Mouse (Mus musculus) bone marrow, adult 2 months (tissue): ENCODE results near the gene B3gnt8. TPM values are rescaled to one million over a fixed set of nuclear protein-coding genes. Genes with fewer than 3 reads are reported as not detected.

Experiments
- H3K27ac ChIP-seq: fragments of 200-500 bp; 2 replicates; pipeline ENCODE4 v1.5.1; 2012; ENCODE audit warnings: low read depth, mild to moderate bottlenecking, control low read depth, inconsistent platforms, low read length; ENCODE audit not compliant: control insufficient read depth, poor library complexity, insufficient read depth
- H3K4me1 ChIP-seq: fragments of 200-500 bp; 2 replicates; pipeline ENCODE4 v1.6.1; 2011; ENCODE audit warnings: low read length; ENCODE audit not compliant: control insufficient read depth, insufficient read depth
- H3K4me3 ChIP-seq: fragments of 200-500 bp; replicated peaks from 2 replicates; pipeline ENCODE3; 2011; ENCODE audit warnings: mild to moderate bottlenecking, low read depth, low read length, control low read depth; ENCODE audit not compliant: control insufficient read depth
- CTCF ChIP-seq: fragments of 200-500 bp; IDR thresholded peaks from 2 replicates; pipeline ENCODE4 v1.5.1; 2011; ENCODE audit warnings: low read length, control low read depth; ENCODE audit not compliant: control insufficient read depth, insufficient read depth
- POLR2A ChIP-seq: fragments of 200-500 bp; IDR thresholded peaks from 2 replicates; pipeline ENCODE4 v1.6.1; 2011; ENCODE audit warnings: low read depth, mild to moderate bottlenecking, control low read depth, low read length, borderline replicate concordance; ENCODE audit not compliant: control insufficient read depth
- WGBS: fragments of 180-500 bp; shearing (Covaris S2); methylation state at CpG from one replicate; pipeline ENCODE4 v1.1.7; 2018; 5-methylcytosine and 5-hydroxymethylcytosine counted together
- polyA plus RNA-seq: library from polyadenylated mRNA; stranded (reverse); fragments of >200 nt; gene quantifications from 2 replicates; pipeline ENCODE4 v1.2.4, GENCODE M21; 2011; ENCODE audit warnings: low replicate concordance; ENCODE audit not compliant: missing spikeins, insufficient read depth, insufficient read length

The B3gnt8 gene
- polyA plus RNA-seq, 1 experiment: 26.9 TPM

DNA sequence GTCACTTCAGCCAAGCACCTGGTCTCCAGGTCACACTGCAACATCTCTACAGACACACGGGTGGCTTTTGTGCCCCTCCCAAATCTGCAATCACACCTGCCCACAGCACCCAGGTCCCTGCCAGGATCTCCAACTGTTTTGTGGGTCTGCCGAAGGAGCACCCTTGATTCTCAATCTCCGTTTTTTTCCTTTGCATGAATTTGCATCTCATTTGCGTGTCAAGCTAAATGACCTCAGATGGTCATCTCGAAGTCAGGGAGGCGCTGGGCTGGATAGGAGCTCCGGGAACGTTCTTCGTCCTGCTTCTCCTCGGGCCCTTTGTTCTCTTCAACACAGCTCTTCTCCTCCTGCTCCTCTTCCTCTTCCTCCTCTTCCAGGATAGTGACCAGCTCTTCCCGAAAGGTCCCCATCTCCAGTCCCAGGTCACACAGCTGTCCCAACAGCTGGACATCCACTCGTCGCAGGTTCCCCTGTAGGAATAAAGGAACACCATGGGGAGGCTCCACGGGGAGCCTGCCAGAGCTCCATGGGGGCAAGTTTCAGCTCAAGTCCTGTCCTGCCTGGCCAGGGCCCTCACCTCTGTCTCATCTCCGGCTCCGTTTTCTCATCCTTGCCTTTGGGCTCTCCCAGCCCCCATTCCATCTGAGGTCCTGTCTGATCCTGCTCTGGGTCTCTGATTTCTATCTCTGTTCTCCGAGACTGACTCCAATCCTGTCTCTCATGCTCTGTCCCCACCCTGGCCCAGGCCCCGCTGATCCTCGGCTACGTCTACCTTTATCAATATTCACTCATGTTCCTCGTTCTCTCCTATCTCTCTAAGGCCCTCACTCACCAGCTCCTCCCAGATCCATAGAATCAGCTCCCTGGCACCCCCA, 11.4 kb upstream of the B3gnt8 start:
- TF ChIP-seq CTCF (no peak), POLR2A (no peak)
- WGBS: 83% methylated on average over 21 of the region's 21 CpGs

DNA sequence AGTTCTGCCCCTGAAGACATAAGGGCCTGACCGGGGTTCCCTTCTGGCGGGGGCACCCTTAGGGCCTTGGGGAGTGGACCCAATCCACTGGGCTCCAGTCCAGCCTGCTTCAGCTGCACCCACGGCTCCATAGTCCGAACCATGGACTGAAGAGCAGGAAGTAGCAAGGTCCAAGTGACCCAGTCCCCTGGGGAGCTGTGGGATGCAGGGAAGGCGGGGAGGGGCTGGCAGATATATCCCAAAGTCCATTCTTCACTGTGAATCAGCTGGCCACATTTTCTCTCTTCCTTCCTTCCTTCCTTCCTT, 10.8 kb upstream of the B3gnt8 start, which contains the start of gene Erich4:
Erich4 (minus strand) TSS at position 187 of the 306 bp plus-strand sequence.
- H3K27ac ChIP-seq: no peak within 1 kb of the TSS
- no peak within 1 kb of the TSS for H3K4me3 ChIP-seq
- 68% methylated on average over 5 of the region's 5 CpGs for WGBS
- TF ChIP-seq POLR2A: no peak
- TF ChIP-seq CTCF: no peak
- H3K4me1 ChIP-seq: no peaks in the 10 kb centered on the region

More for the DNA sequence above, 11.4 kb upstream of the B3gnt8 start:
- Histone ChIP-seq H3K4me1 (no peaks in the 10 kb centered on the region), H3K4me3 (no peak overlapping the region), H3K27ac (no peak overlapping the region)

DNA sequence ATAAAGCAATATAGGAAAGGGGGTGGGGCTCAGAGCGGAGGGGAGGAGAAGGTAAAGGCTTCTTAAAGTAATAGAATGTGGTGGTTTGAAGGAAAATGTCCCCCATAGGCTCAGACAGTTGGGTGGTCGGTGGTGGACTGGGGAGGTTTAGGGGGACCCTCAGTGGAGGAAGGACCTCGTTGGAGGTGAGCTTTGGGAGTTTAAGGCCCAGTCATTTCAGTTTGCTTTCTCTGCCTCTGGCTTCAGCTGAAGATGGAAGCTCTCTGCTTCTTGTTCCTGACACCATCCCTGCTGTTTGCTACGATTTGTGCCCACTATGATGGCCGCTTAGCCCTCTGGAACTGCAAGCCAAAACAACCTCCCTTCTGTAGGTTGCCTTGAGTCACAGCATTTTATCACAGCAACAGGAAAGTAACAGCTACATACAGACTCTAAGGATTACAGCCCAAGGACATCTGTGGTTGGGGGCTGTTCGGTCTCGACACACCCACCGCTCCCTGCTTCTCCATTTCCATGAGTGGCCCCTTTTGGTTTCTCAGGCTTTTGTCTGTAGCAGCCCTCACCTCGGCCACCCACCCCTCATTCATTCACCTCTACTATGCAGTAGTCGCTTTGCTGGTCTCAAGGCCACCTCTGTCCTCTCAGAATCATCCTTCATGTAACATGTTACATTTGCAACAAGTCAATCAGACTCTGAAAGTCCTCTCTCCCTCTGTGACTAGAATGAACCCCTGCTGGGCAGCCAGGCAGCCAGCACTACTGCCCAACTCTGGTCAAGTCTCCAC, 8.9 kb upstream of the B3gnt8 start:
- 79% methylated on average over 10 of the region's 10 CpGs for WGBS
- TF ChIP-seq POLR2A: no peak
- TF ChIP-seq CTCF: no peak
- no peaks in the 10 kb centered on the region for H3K4me1 ChIP-seq
- no peak overlapping the region for H3K27ac ChIP-seq
- H3K4me3 ChIP-seq: no peak overlapping the region

DNA sequence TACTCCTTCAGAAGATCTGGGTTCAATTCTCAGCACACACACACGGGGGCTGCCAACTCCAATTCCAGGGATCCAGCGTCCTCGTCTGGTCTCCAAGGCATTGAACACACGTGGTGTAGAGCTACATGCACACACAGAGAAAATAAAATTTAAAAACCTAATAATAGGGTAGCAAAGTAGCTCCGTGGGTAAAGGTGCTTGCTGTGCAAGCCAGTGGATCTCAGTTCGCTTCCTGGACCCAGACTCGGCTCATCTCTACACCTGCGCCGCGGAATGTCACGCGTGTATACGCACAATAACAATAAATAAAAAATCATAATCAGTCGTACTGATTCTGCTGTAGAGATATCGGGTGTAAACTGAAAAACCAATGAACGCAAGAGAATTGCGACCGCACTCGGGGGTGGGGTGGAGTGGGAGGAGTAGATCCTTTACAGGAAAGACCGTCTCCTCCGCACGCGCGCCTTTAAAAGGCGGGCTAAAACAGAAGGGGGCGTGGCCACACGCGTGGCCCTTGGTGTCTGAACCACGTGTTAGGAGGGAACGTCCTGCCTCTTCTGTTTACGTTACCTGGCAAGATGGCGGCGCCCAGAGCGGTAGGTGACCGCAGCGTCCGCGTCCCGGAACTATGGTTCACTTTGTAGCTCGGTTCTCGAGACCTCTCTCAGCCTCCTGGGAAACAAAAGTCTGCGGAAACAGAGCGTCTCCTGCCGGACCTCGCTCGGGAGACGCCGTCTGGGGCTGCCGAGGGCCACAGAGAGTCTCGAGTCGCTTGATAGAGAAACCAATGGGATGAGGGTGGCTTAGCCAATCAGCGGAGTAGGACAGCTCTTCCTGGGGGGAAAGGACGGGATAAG, 7.4 kb upstream of the B3gnt8 start, which contains the start of gene Dmac2:
Dmac2 (plus strand) TSS at position 550 of the 857 bp plus-strand sequence.
- 1% methylated on average over 53 of the region's 53 CpGs for WGBS
- TF ChIP-seq CTCF (no peak), POLR2A (peak; percentile 47; the same call in 1 of the 2 replicates)
- Histone ChIP-seq H3K4me3 (peak within 1 kb of the TSS; percentile 61), H3K4me1 (no peaks in the 10 kb centered on the region), H3K27ac (peak within 1 kb of the TSS; percentile 23)

DNA sequence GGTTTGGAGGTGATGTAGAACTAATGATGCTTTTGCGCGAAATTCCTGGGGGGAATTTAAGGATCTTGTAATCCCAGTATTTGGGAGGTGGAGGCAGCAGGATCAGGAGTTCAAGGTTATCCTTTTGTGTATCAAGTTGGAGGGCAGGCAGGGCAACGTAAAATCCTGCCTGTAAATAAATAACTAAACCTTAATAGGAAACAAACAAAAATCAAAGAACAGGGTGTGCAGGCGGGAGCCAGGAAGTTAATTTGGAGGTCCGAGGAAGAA, 6.8 kb upstream of the B3gnt8 start:
- Histone ChIP-seq H3K27ac (peak overlapping the region; percentile 23; the same call in 1 of the 2 replicates), H3K4me1 (no peaks in the 10 kb centered on the region), H3K4me3 (peak overlapping the region; percentile 61)
- TF ChIP-seq POLR2A (no peak), CTCF (no peak)
- WGBS: 18% methylated on average over 5 of the region's 5 CpGs

DNA sequence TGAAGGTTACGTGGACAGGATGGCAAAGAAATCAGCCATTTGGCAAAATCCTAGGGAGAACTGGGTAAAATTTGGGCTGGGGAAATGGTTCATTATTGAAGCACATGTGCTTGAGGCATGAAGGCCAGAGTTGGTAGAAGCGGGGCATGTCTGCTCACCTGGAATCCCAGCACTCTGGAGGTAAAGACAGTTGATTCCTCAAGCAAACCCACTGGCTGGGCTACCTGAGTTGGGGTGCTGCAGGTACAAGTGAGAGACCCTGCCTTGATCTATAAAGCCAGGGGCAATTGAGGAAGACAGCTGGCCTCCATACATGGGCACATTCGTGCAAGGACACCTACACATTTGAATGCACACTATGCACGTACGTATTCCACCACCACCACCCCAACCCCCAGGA, 6.4 kb upstream of the B3gnt8 start:
- Histone ChIP-seq H3K27ac (no peak overlapping the region), H3K4me1 (no peaks in the 10 kb centered on the region), H3K4me3 (no peak overlapping the region)
- no peak for TF ChIP-seq POLR2A
- no peak for TF ChIP-seq CTCF
- WGBS: 84% methylated on average over 5 of the region's 5 CpGs

DNA sequence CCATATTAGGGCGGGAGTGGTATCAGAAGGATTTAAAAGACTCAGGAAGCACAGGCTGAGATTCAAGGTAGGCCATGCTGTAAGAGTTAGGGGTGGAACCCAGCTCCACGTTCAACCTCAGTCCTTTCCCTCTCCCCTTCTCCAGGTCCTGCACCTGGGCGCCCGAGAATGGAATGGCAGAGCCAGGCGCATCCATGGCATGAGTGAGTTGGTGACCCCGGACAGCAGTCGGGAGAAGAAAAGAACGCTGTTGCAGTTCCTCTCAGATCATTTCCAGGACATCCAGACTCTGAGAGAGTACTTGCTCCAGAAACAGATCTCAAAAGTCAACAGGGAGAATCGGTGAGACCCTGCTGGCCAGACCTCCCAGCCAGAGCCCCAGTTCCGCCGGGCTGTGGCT, 5.7 kb upstream of the B3gnt8 start:
- Histone ChIP-seq H3K27ac (no peak overlapping the region), H3K4me3 (no peak overlapping the region), H3K4me1 (no peaks in the 10 kb centered on the region)
- WGBS: 89% methylated on average over 11 of the region's 11 CpGs
- TF ChIP-seq CTCF: no peak
- TF ChIP-seq POLR2A: 0 out of 2 replicates have a peak, but pooled peaks have one; percentile 13
